Mouse (Mus musculus) CH12.LX (cell line): ENCODE results near the gene Spata7. TPM values are rescaled to one million over a fixed set of nuclear protein-coding genes. Genes with fewer than 3 reads are reported as not detected.

Experiments
- DNase-seq: peaks from one replicate; pipeline ENCODE4 v3.0.0-alpha.2; 2013; ENCODE audit errors: extremely low read depth
- H3K27ac ChIP-seq: 2 replicates; pipeline ENCODE4 v1.5.1; 2012; ENCODE audit warnings: low read depth, mild to moderate bottlenecking, control low read depth, moderate library complexity; ENCODE audit not compliant: insufficient read depth
- H3K27me3 ChIP-seq: replicated peaks from 2 replicates; pipeline ENCODE3; 2012; ENCODE audit warnings: inconsistent platforms
- H3K36me3 ChIP-seq, 2 experiments: replicated peaks in 1 of 2; 2 replicates each; pipeline versions ENCODE3 to v1.6.1; 2012; ENCODE audit warnings: inconsistent platforms in 1 of 2, low read length in 1 of 2, mild to moderate bottlenecking in 1 of 2, mixed read lengths in 1 of 2, moderate library complexity in 1 of 2; ENCODE audit not compliant: control insufficient read depth in 1 of 2, insufficient read depth in 1 of 2
- H3K4me1 ChIP-seq, 2 experiments: 2 replicates each; pipeline ENCODE4 v1.6.1; 2012; ENCODE audit warnings: inconsistent platforms in 1 of 2, moderate library complexity in 1 of 2; ENCODE audit not compliant: insufficient read depth in 2 of 2, control insufficient read depth in 1 of 2
- H3K4me2 ChIP-seq: 2 replicates; pipeline ENCODE4 v1.6.1; 2012; ENCODE audit warnings: low read depth, mild to moderate bottlenecking, control low read depth; ENCODE audit not compliant: poor library complexity, insufficient read depth, severe bottlenecking
- H3K4me3 ChIP-seq, 3 experiments: fragments of 150-350 bp in 1 of 3; sonication (generic) in 1 of 3; replicated peaks in 1 of 3; 2 replicates each; pipeline versions ENCODE3 to v1.5.1; 2011 to 2012; ENCODE audit warnings: low read depth in 2 of 3, low read length in 2 of 3, mild to moderate bottlenecking in 2 of 3, moderate library complexity in 2 of 3, control low read depth in 1 of 3, improper control_type of control experiment in 1 of 3, inconsistent platforms in 1 of 3, mixed read lengths in 1 of 3; ENCODE audit not compliant: poor library complexity in 1 of 3
- H3K79me2 ChIP-seq: replicated peaks from 2 replicates; pipeline ENCODE4 v1.6.1; 2012; ENCODE audit warnings: mild to moderate bottlenecking, moderate library complexity; ENCODE audit not compliant: control insufficient read depth, poor library complexity, insufficient read depth, severe bottlenecking; ENCODE audit errors: extremely low read depth
- H3K9ac ChIP-seq: 2 replicates; pipeline ENCODE4 v1.6.1; 2012; ENCODE audit warnings: low read depth, mild to moderate bottlenecking, control low read depth, moderate library complexity; ENCODE audit not compliant: insufficient read depth
- H3K9me3 ChIP-seq: replicated peaks from 2 replicates; pipeline ENCODE3; 2012; ENCODE audit warnings: low read length, inconsistent platforms, mixed read lengths
- BHLHE40 ChIP-seq: IDR thresholded peaks from 2 replicates; pipeline ENCODE4 v1.6.1; 2011; ENCODE audit warnings: mild to moderate bottlenecking, low read depth, low read length, improper control_type of control experiment
- CHD2 ChIP-seq: IDR thresholded peaks from 2 replicates; pipeline ENCODE4 v1.6.1; 2011; ENCODE audit warnings: low read length, improper control_type of control experiment
- E2F4 ChIP-seq: IDR thresholded peaks from 2 replicates; pipeline ENCODE4 v1.6.1; 2011; ENCODE audit warnings: low read depth, low read length, improper control_type of control experiment; ENCODE audit not compliant: insufficient replicate concordance
- ELF1 ChIP-seq: IDR thresholded peaks from 2 replicates; pipeline ENCODE4 v1.6.1; 2014; ENCODE audit warnings: low read depth, mild to moderate bottlenecking, inconsistent platforms, low read length, improper control_type of control experiment
- EP300 ChIP-seq: IDR thresholded peaks from 2 replicates; pipeline ENCODE4 v1.6.1; 2011; ENCODE audit warnings: low read length, improper control_type of control experiment
- GABPA ChIP-seq: IDR thresholded peaks from 2 replicates; pipeline ENCODE4 v1.6.1; 2012; ENCODE audit warnings: low read depth, low read length, improper control_type of control experiment, inconsistent platforms; ENCODE audit not compliant: insufficient replicate concordance
- HCFC1 ChIP-seq: IDR thresholded peaks from 2 replicates; pipeline ENCODE4 v1.6.1; 2012; ENCODE audit warnings: low read depth, mild to moderate bottlenecking, inconsistent platforms, low read length, improper control_type of control experiment
- JUND ChIP-seq: conservative IDR thresholded peaks from 2 replicates; pipeline ENCODE4 v1.6.1; 2011; ENCODE audit warnings: low read depth, low read length, improper control_type of control experiment
- MAFK ChIP-seq: IDR thresholded peaks from 2 replicates; pipeline ENCODE4 v1.6.1; 2011; ENCODE audit warnings: low read length, improper control_type of control experiment; ENCODE audit not compliant: insufficient replicate concordance
- MAX ChIP-seq: IDR thresholded peaks from 2 replicates; pipeline ENCODE4 v1.6.1; 2011; ENCODE audit warnings: low read length, improper control_type of control experiment
- MEF2A ChIP-seq: IDR thresholded peaks from 2 replicates; pipeline ENCODE4 v1.6.1; 2014; ENCODE audit warnings: low read depth, mild to moderate bottlenecking, inconsistent platforms, low read length, improper control_type of control experiment, borderline replicate concordance
- NELFE ChIP-seq: IDR thresholded peaks from 2 replicates; pipeline ENCODE4 v1.6.1; 2011; ENCODE audit warnings: low read depth, low read length, improper control_type of control experiment
- NRF1 ChIP-seq: IDR thresholded peaks from 2 replicates; pipeline ENCODE4 v1.6.1; 2014; ENCODE audit warnings: low read depth, mild to moderate bottlenecking, inconsistent platforms, low read length, improper control_type of control experiment, moderate library complexity
- PAX5 ChIP-seq: IDR thresholded peaks from 2 replicates; pipeline ENCODE4 v1.6.1; 2012; ENCODE audit warnings: low read length, inconsistent platforms, mixed read lengths
- POLR2A ChIP-seq: IDR thresholded peaks from 2 replicates; pipeline ENCODE4 v1.6.1; 2011; ENCODE audit warnings: low read depth, mild to moderate bottlenecking, improper control_type of control experiment, low read length
- POLR2AphosphoS2 ChIP-seq: IDR thresholded peaks from 2 replicates; pipeline ENCODE4 v1.6.1; 2011; ENCODE audit warnings: low read depth, low read length, improper control_type of control experiment
- RAD21 ChIP-seq: IDR thresholded peaks from 2 replicates; pipeline ENCODE4 v1.6.1; 2011; ENCODE audit warnings: low read depth, mild to moderate bottlenecking, low read length, improper control_type of control experiment, moderate library complexity
- RCOR1 ChIP-seq: conservative IDR thresholded peaks from 2 replicates; pipeline ENCODE4 v1.6.1; 2012; ENCODE audit warnings: low read depth, mild to moderate bottlenecking, inconsistent platforms, low read length, improper control_type of control experiment
- SIN3A ChIP-seq: IDR thresholded peaks from 2 replicates; pipeline ENCODE4 v1.6.1; 2012; ENCODE audit warnings: low read length, improper control_type of control experiment, inconsistent platforms
- SMC3 ChIP-seq: IDR thresholded peaks from 2 replicates; pipeline ENCODE4 v1.6.1; 2011; ENCODE audit warnings: low read depth, low read length, improper control_type of control experiment
- TCF12 ChIP-seq: IDR thresholded peaks from 2 replicates; pipeline ENCODE4 v1.6.1; 2014; ENCODE audit warnings: low read depth, mild to moderate bottlenecking, inconsistent platforms, low read length, improper control_type of control experiment
- USF1 ChIP-seq: IDR thresholded peaks from 2 replicates; pipeline ENCODE4 v1.6.1; 2014; ENCODE audit warnings: low read depth, mild to moderate bottlenecking, inconsistent platforms, low read length, improper control_type of control experiment
- ZKSCAN1 ChIP-seq: IDR thresholded peaks from 2 replicates; pipeline ENCODE4 v1.6.1; 2012; ENCODE audit warnings: low read depth, inconsistent platforms, low read length, improper control_type of control experiment, borderline replicate concordance
- ZMIZ1 ChIP-seq: IDR thresholded peaks from 2 replicates; pipeline ENCODE4 v1.6.1; 2012; ENCODE audit warnings: low read depth, mild to moderate bottlenecking, inconsistent platforms, low read length, improper control_type of control experiment
- ZNF384 ChIP-seq: IDR thresholded peaks from 2 replicates; pipeline ENCODE4 v1.6.1; 2012; ENCODE audit warnings: low read depth, low read length, improper control_type of control experiment, inconsistent platforms
- dilution Hi-C: fragments of 300-500 bp; cut with MboI; formaldehyde crosslinking; loops from 2 replicates; pipeline ENCODE4 v1.14.3; 2020; ENCODE audit warnings: low sequenced_read_pairs; ENCODE audit not compliant: extremely low pct_unique_long_range_greater_than_20kb, extremely low pct_ligation_motif_present
- in situ Hi-C: fragments of 300-500 bp; cut with MboI; formaldehyde crosslinking; loops from 3 replicates; pipeline ENCODE4 v1.14.3; 2019; ENCODE audit warnings: low sequenced_read_pairs, low pct_ligation_motif_present, low pct_unique_long_range_greater_than_20kb, mixed read lengths
- polyA plus RNA-seq: library from polyadenylated mRNA; unstranded; fragments of >175 nt; gene quantifications from 2 replicates; pipeline ENCODE4 v1.2.1, GENCODE M21; 2012; ENCODE audit warnings: low read depth; ENCODE audit not compliant: insufficient read length
- total RNA-seq, 2 experiments: library from RNA; depleted of rRNA; stranded (reverse); fragments of 300-350 nt in 1 of 2; fragments of >200 nt in 1 of 2; gene quantifications; 2 replicates each; pipeline ENCODE4 v1.2.3; 2012 to 2014

Gene Spata7
- total and polyA plus RNA-seq, 3 experiments: 6.2 to 9.4 (median 8.2) TPM

- Histone ChIP-seq H3K27me3 (no peaks in the 10 kb centered on the region), H3K36me3 (peaks cover 7 to 59% of the 10 kb centered on the region in 2 experiments), H3K9me3 (no peaks in the 10 kb centered on the region), H3K9ac (no peak overlapping the region), H3K4me1 (no peaks in the 10 kb centered on the region), H3K27ac (no peak overlapping the region), H3K79me2 (no peaks in the 10 kb centered on the region), H3K4me3 (no peak overlapping the region), H3K4me2 (no peak overlapping the region)
- TF ChIP-seq POLR2A: no peak
- no peak for TF ChIP-seq BHLHE40
- no peak for TF ChIP-seq NRF1
- TF ChIP-seq JUND: no peak
- TF ChIP-seq TCF12: no peak
- TF ChIP-seq ELF1: no peak
- no peak for TF ChIP-seq POLR2AphosphoS2
- no peak for TF ChIP-seq RCOR1
- no peak for TF ChIP-seq PAX5
- TF ChIP-seq EP300: no peak
- no peak for TF ChIP-seq MAX
- no peak for DNase-seq
- dilution Hi-C loops: no loop called here
- in situ Hi-C loops: no loop called here
These were observed 69.2 kb downstream of the Spata7 start for GRCm38 (mm10) chr12:98697202-98697601.

DNA sequence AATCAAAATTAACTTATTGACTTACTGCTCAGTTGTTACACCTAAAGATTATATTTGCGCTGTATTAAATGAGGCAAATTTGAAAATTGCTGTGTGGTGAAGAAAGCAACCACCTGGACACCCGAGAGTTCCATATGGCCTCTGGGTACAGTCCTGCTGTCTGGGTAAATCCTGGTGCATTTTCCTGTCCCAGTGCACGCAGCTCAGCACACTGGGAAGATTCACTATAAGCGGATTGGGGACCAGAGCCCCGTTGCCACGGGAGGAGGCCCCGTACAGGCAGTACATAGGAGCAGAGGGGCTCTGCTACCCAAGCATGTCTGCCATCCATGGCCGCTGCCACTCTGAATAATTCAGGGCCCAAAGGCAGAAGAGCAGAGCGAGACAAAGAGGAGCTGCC lies 73.6 kb downstream of the Spata7 start:
- in situ Hi-C loops: no loop called here
- dilution Hi-C loops: no loop called here
- H3K9ac ChIP-seq: no peak overlapping the region
- no peaks in the 10 kb centered on the region for H3K4me1 ChIP-seq
- no peak overlapping the region for H3K4me3 ChIP-seq
- peaks cover 3% of the 10 kb centered on the region for H3K9me3 ChIP-seq
- no peak overlapping the region for H3K27ac ChIP-seq
- no peak for TF ChIP-seq CHD2
- no peak for TF ChIP-seq MEF2A
- TF ChIP-seq SMC3: no peak
- TF ChIP-seq GABPA: no peak
- no peak for TF ChIP-seq PAX5
- no peak for TF ChIP-seq ZMIZ1
- TF ChIP-seq ELF1: no peak
- H3K27me3 ChIP-seq: no peaks in the 10 kb centered on the region
- H3K79me2 ChIP-seq: no peaks in the 10 kb centered on the region
- no peak for DNase-seq
- H3K4me2 ChIP-seq: no peak overlapping the region
- H3K36me3 ChIP-seq: peaks cover 13 to 57% of the 10 kb centered on the region in 2 experiments

DNA sequence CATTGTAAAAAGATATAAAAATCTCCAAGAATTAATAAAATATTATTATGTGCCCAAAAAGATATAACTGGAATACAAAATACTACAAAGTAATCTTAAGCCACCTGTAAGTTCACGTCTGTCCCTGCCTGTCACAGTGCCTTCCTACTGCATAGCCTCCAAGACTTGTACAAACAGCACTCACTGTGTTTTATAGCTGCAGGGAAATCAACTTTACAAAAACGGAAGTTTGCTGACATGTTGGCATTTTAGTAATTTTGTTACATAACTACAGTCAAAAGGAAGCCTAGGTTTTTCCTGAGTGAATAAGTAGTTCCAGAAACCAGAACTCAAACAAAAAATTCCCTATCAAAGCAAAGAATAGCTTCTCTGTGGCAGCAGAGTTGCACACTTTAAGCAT lies 75.6 kb downstream of the Spata7 start:
- H3K27me3 ChIP-seq: no peaks in the 10 kb centered on the region
- TF ChIP-seq MAX (no peak), POLR2A (no peak), E2F4 (no peak), RAD21 (no peak), NELFE (no peak), PAX5 (no peak), EP300 (no peak), RCOR1 (no peak), MAFK (no peak), USF1 (no peak), ZNF384 (no peak), GABPA (no peak), NRF1 (no peak), POLR2AphosphoS2 (no peak), BHLHE40 (no peak), HCFC1 (no peak), SIN3A (no peak), ZKSCAN1 (no peak)
- TF ChIP-seq, all 38 proteins: peak for 0
- dilution Hi-C loops (no loop called here), in situ Hi-C loops (no loop called here)
- no peak overlapping the region for H3K27ac ChIP-seq
- DNase-seq: no peak
- peaks cover 3% of the 10 kb centered on the region for H3K9me3 ChIP-seq
- H3K4me3 ChIP-seq: no peak overlapping the region
- no peak overlapping the region for H3K4me2 ChIP-seq
- H3K36me3 ChIP-seq: peaks cover 11 to 52% of the 10 kb centered on the region in 2 experiments
- H3K9ac ChIP-seq: no peak overlapping the region
- H3K4me1 ChIP-seq: no peaks in the 10 kb centered on the region
- no peaks in the 10 kb centered on the region for H3K79me2 ChIP-seq
